Mouse (Mus musculus) intestine, embryonic 16.5 days (tissue): ENCODE measurements around the gene Bcl7b. TPM values are rescaled to one million over a fixed set of nuclear protein-coding genes. Genes with fewer than 3 reads are reported as not detected.

Experiments used
- ATAC-seq: fragments of 200-750 bp; cut with Nextera tagmentation; 2 replicates; pipeline ENCODE4 v1.8.0; 2017; ENCODE audit warnings: moderate TSS enrichment, moderate library complexity
- H3K27ac ChIP-seq: fragments of 300-500 bp; sonication (generic); 2 replicates; pipeline ENCODE4 v1.5.1; 2014; ENCODE audit warnings: mild to moderate bottlenecking, low read length
- H3K27me3 ChIP-seq: fragments of 300-500 bp; sonication (generic); replicated peaks from 2 replicates; pipeline ENCODE4 v1.6.1; 2014; ENCODE audit warnings: low read length, control low read depth, mixed read lengths; ENCODE audit not compliant: control insufficient read depth, insufficient read depth
- H3K36me3 ChIP-seq: fragments of 300-500 bp; sonication (generic); 2 replicates; pipeline ENCODE4 v1.6.1; 2014; ENCODE audit warnings: low read length, control low read depth; ENCODE audit not compliant: control insufficient read depth, insufficient read depth
- H3K4me1 ChIP-seq: fragments of 300-500 bp; sonication (generic); 2 replicates; pipeline ENCODE4 v1.6.1; 2014; ENCODE audit warnings: low read length, control low read depth, mixed read lengths; ENCODE audit not compliant: control insufficient read depth, insufficient read depth
- H3K4me2 ChIP-seq: fragments of 300-500 bp; sonication (generic); 2 replicates; pipeline ENCODE4 v1.6.1; 2014; ENCODE audit warnings: low read depth, low read length, control low read depth
- H3K4me3 ChIP-seq: fragments of 300-500 bp; sonication (generic); 2 replicates; pipeline ENCODE4 v1.5.1; 2014; ENCODE audit warnings: mild to moderate bottlenecking, low read length
- H3K9ac ChIP-seq: fragments of 300-500 bp; sonication (generic); 2 replicates; pipeline ENCODE4 v1.6.1; 2014; ENCODE audit warnings: low read depth, low read length
- H3K9me3 ChIP-seq: fragments of 300-500 bp; sonication (generic); 2 replicates; pipeline ENCODE4 v1.6.1; 2016; ENCODE audit warnings: low read length, control low read depth; ENCODE audit not compliant: control insufficient read depth
- WGBS: fragments of 180-500 bp; shearing (Covaris S2); extraction: QIAGEN DNeasy Blood & Tissue Kit; methylation state at CpG from one replicate; pipeline ENCODE4 v1.1.7; 2014; 5-methylcytosine and 5-hydroxymethylcytosine counted together
- polyA plus RNA-seq: library from polyadenylated mRNA; unstranded; fragments of >200 nt; fragmentation: Nextera tagmentation; extraction: Ambion mirVana; gene quantifications from 2 replicates; pipeline ENCODE4 v1.2.1, GENCODE M21; 2015

Bcl7b gene
- polyA plus RNA-seq, 1 experiment from 2014 or later = 53.7 TPM

GRCm38 (mm10) chr5:135189281-135190022, 21.4 kb downstream of the Bcl7b start:
- Histone ChIP-seq H3K4me2 (peak overlapping the region; percentile 70), H3K4me1 (peaks cover 26% of the 10 kb centered on the region), H3K9ac (peak overlapping the region; percentile 98), H3K27me3 (no peaks in the 10 kb centered on the region), H3K9me3 (no peaks in the 10 kb centered on the region), H3K27ac (no peak overlapping the region), H3K4me3 (peak overlapping the region; percentile 97), H3K36me3 (no peaks in the 10 kb centered on the region)
- 34% methylated on average over 2 of the region's 2 CpGs for WGBS
- no peak for ATAC-seq

- Histone ChIP-seq H3K9ac (no peak overlapping the region), H3K27ac (no peak overlapping the region), H3K4me1 (peaks cover 26% of the 10 kb centered on the region), H3K27me3 (no peaks in the 10 kb centered on the region), H3K4me3 (no peak overlapping the region), H3K9me3 (no peaks in the 10 kb centered on the region), H3K4me2 (no peak overlapping the region), H3K36me3 (no peaks in the 10 kb centered on the region)
- 26% methylated on average over 2 of the region's 2 CpGs for WGBS
- ATAC-seq = no peak
Measured at GRCm38 (mm10) chr5:135191620-135192019, 23.5 kb downstream of the Bcl7b start.

GRCm38 (mm10) chr5:135192431-135192830, 24.3 kb downstream of the Bcl7b start:
- Histone ChIP-seq H3K9me3 (no peaks in the 10 kb centered on the region), H3K4me2 (no peak overlapping the region), H3K9ac (no peak overlapping the region), H3K36me3 (no peaks in the 10 kb centered on the region), H3K4me1 (peaks cover 26% of the 10 kb centered on the region), H3K4me3 (no peak overlapping the region), H3K27ac (no peak overlapping the region), H3K27me3 (no peaks in the 10 kb centered on the region)
- WGBS = 84% methylated on average over 1 of the region's 1 CpGs
- ATAC-seq = no peak

GRCm38 (mm10) chr5:135196367-135196766, 28.3 kb downstream of the Bcl7b start:
- no peaks in the 10 kb centered on the region for H3K27me3 ChIP-seq
- H3K4me3 ChIP-seq = no peak overlapping the region
- no peaks in the 10 kb centered on the region for H3K9me3 ChIP-seq
- peaks cover 11% of the 10 kb centered on the region for H3K4me1 ChIP-seq
- H3K4me2 ChIP-seq = no peak overlapping the region
- ATAC-seq = no peak
- peaks cover 4% of the 10 kb centered on the region; the same call in 1 of the 2 replicates for H3K36me3 ChIP-seq
- no peak overlapping the region for H3K27ac ChIP-seq
- 73% methylated on average over 6 of the region's 6 CpGs for WGBS
- H3K9ac ChIP-seq = no peak overlapping the region

- Histone ChIP-seq H3K9me3 (no peaks in the 10 kb centered on the region), H3K4me3 (no peak overlapping the region), H3K9ac (no peak overlapping the region), H3K4me2 (no peak overlapping the region), H3K27me3 (no peaks in the 10 kb centered on the region), H3K27ac (no peak overlapping the region), H3K4me1 (no peaks in the 10 kb centered on the region), H3K36me3 (peaks cover 17% of the 10 kb centered on the region)
- no peak for ATAC-seq
- 81% methylated on average over 3 of the region's 3 CpGs for WGBS
Measured at GRCm38 (mm10) chr5:135202763-135203162, 34.7 kb downstream of the Bcl7b start.

- Histone ChIP-seq H3K9ac (no peak overlapping the region), H3K27me3 (no peaks in the 10 kb centered on the region), H3K4me2 (no peak overlapping the region), H3K4me3 (no peak overlapping the region), H3K9me3 (no peaks in the 10 kb centered on the region), H3K36me3 (peaks cover 27% of the 10 kb centered on the region), H3K4me1 (no peaks in the 10 kb centered on the region), H3K27ac (no peak overlapping the region)
- WGBS = 92% methylated on average over 1 of the region's 1 CpGs
- no peak for ATAC-seq
Measured at GRCm38 (mm10) chr5:135208197-135208596, 40.1 kb downstream of the Bcl7b start.

- whole genome bisulfite sequencing = 86% methylated on average over 6 of the region's 6 CpGs
- no peak for ATAC-seq
- Histone ChIP-seq H3K4me3 (no peak overlapping the region), H3K27ac (no peak overlapping the region), H3K27me3 (no peaks in the 10 kb centered on the region), H3K9me3 (no peaks in the 10 kb centered on the region), H3K4me2 (no peak overlapping the region), H3K36me3 (peaks cover 27% of the 10 kb centered on the region), H3K9ac (no peak overlapping the region), H3K4me1 (no peaks in the 10 kb centered on the region)
Measured at GRCm38 (mm10) chr5:135216871-135217270, 48.8 kb downstream of the Bcl7b start.

- Histone ChIP-seq H3K27ac (no peak overlapping the region), H3K27me3 (no peaks in the 10 kb centered on the region), H3K36me3 (peaks cover 28% of the 10 kb centered on the region), H3K4me2 (no peak overlapping the region), H3K9ac (no peak overlapping the region), H3K4me1 (no peaks in the 10 kb centered on the region), H3K9me3 (no peaks in the 10 kb centered on the region), H3K4me3 (no peak overlapping the region)
- ATAC-seq = no peak
Measured at GRCm38 (mm10) chr5:135220941-135221340, 52.9 kb downstream of the Bcl7b start.

- Histone ChIP-seq H3K4me1 (no peaks in the 10 kb centered on the region), H3K36me3 (peaks cover 23% of the 10 kb centered on the region), H3K4me2 (no peak overlapping the region), H3K9me3 (no peaks in the 10 kb centered on the region), H3K27me3 (no peaks in the 10 kb centered on the region), H3K4me3 (no peak overlapping the region), H3K27ac (no peak overlapping the region), H3K9ac (no peak overlapping the region)
- no peak for ATAC-seq
- WGBS = 93% methylated on average over 7 of the region's 7 CpGs
Measured at GRCm38 (mm10) chr5:135222066-135222465, 54.0 kb downstream of the Bcl7b start.

- H3K4me3 ChIP-seq = no peak overlapping the region
- no peak for ATAC-seq
- no peaks in the 10 kb centered on the region for H3K27me3 ChIP-seq
- WGBS = 93% methylated on average over 3 of the region's 3 CpGs
- no peaks in the 10 kb centered on the region for H3K4me1 ChIP-seq
- H3K36me3 ChIP-seq = peaks cover 16% of the 10 kb centered on the region
- no peak overlapping the region for H3K9ac ChIP-seq
- no peaks in the 10 kb centered on the region for H3K9me3 ChIP-seq
- no peak overlapping the region for H3K4me2 ChIP-seq
- H3K27ac ChIP-seq = no peak overlapping the region
Measured at GRCm38 (mm10) chr5:135224169-135224568, 56.1 kb downstream of the Bcl7b start.
